Mouse (Mus musculus) neural tube, embryonic 10.5 days (tissue): ENCODE results near the gene Ankrd52.
"Not testable (repeated sequence)": the region's sequence is repeated elsewhere in the genome, so short reads cannot be mapped to it uniquely, and the experiment has no call there.

Source experiments
- DNase-seq: peaks from one replicate; pipeline ENCODE4 v3.0.0-alpha.2; 2017; ENCODE audit warnings: low spot score; ENCODE audit errors: extremely low spot score

The Ankrd52 gene

DNA sequence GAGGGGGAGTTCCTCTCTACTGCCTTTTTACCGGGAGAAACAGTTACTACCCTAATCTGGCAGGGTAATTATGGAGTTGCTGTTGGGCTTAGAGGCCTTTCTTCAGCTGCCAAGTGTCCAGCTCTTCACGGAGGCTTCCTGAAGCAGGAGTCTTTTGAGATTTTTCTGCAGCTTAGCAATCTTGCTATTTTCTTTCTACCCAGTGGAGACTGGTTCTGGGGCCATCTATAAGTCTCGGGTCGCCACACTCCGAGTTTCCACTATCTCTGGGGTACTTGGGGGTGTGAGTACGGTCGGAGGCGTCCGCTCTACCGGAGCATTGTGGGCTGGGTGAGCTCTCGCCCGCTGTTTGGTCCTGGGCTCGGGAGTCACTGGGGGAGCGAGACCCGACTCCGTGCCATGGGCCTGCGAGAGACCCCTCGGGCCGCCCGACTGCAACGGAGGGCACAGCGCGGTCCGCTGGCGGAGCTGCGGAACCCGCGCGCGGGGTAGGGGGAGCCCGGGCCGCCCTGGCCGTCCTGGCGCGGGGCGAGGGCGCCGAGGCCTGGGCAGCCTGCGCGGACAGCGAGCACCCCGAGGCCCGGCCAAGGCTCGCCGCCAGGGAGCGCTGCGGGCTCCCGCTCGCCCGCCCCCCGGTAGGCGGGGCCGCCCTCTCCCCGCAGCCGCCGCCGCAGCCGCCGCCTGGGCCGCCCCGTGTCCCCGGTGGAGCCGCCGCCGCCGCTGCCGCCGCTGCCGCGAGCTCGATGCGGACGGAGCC, at the start of gene Ankrd52:
Gene Ankrd52, plus strand, starts transcription at position 661 of the 757 bp plus-strand sequence.
- DNase-seq: peak; percentile 88

DNA sequence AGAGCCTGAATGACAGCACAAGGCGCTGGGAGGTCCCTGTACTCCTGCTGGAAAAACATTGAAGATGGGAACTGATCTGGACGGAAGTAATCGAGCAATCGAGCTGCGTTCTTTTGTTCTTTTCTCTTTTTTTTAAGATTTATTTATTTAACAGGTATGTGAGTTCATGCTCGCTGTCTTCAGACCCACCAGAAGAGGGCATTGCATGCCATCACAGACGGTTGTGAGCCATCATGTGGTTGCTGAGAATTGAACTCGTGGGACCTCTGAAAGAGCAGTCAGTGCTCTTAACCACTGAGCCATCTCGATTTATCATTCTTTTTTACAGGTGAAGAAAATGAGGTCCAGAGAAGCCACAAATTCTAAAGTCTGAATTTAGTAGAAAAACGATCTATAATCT, 49.3 kb upstream of the Ankrd52 start:
- DNase-seq: no peak

DNA sequence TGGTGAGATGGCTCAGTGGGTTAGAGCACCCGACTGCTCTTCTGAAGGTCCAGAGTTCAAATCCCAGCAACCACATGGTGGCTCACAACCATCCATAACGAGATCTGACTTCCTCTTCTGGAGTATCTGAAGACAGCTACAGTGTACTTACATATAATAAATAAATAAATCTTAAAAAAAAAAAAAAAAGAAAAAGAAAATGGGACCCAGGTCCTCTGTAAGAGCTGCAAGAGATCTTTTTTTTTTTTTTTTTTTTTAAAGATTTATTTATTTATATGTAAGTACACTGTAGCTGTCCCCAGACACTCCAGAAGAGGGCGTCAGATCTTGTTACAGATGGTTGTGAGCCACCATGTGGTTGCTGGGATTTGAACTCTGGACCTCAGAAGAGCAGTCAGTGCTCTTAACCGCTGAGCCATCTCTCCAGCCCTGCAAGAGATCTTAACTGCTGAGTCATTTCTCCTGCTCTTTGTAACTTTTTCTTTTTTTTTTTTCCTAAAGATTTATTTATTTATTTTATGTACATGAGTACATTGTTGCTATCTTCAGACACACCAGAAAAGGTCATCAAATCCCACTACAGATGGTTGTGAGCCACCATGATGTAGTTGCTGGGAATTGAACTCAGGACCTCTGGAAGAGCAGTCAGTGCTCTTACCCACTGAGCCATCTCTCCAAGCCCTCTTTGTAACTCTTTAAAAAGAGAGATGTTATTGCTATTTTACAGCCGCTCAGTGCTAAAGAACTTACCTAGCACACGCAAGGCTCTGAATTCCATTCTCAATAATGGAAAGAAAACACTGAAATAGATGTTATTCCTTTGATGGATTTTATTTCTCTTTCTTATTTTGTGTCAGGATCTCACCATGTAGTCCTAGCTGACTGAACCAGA, 44.3 kb upstream of the Ankrd52 start:
- DNase-seq: not testable (repeated sequence)

DNA sequence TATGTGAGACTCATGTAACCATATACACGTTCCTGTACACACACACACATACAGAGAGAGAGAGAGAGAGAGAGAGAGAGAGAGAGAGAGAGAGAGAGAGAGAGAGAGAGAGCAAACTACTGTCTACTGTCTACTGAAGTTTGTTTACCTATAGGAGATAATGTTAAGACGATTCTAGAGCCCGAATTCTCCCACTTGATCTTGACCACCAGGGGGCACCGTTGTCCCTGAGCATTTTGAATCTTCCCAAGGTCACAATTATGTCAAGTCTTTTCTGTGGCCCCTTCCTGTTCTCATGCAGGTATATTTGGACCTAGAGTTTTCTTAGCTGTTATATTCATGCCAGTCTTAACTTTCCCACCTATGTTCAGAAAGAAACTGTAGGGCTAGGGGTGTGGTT, 41.3 kb upstream of the Ankrd52 start:
- peak; percentile 66 for DNase-seq

DNA sequence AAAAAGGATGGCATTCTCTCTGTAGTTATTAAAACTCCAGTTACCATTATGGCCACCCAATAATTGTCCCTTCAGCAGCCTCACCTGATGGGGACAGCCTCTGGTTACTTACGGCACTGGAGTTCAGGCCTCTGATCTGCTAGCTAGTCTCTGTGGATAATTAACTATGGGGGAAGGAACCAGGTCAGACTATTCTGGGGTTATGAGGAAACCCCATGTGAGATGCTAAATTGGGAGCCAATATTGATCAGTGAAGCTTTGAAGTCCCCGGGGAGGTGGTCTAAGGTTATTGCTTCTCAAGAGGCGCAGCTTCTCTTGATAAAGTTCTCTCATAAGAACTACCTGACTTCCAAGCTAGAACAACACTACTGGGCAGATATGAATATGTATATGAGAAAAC, 40.7 kb upstream of the Ankrd52 start:
- no peak for DNase-seq

DNA sequence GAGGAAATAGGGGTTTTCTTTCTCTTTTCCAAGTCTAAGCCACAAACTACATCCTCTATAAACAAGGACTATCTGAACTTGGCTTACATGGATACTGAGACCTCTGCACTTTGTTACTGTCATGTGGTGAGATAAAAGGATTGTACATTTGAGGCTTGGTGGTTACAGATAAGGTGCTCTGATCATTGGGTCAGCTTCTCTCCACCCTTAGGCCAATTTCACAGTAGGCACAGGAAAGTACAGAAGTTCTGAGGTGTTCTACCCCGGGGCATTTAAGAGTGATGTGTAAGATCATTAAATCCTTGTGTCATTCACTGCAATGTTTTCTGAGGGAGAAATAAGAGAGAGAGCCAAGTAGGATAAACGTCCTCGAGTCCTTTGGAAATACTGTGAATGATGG, 40.3 kb upstream of the Ankrd52 start:
- DNase-seq: no peak

DNA sequence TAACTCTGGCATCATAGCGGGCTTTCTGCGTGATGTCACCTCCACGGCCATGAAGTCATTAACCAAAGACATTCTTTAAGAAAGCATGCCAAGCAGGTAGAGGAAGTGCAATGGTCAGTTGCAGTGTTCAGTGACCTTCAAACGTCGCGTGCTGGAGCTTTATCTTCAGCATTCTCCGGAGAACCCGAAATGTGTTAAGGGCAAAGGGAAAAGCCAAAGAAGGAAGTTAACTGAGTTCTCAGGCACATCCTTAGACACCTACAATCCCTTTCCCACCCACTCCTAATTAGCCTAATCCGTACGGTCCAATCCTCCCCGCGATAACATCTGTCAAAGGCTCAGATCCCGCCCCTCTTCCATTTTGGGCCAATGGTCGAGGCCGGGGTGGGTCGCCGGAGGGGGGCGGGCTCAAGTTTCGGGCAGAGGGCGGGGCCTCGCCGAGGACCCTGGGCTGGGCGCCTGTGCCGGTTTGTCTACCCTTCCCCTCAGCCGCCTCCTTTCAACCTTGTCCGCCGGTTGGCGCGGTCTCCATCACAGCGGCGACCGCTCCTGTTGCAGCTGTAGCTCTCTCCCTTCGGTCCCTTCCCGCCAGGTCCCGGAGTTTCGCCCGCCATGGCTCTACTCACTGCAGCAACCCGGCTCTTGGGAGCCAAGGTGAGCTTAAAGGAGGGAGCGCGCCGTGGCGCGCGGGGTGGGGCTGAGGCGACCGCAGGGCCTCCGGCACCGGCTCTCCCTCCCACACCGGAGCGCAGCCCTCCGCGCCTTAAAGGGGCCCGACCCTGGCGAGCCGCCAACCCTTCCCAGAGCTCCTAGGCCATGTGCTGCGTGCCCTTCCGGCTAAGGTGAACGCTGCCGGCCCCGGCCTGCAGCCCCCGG, 39.4 kb upstream of the Ankrd52 start, which contains the start of gene Cs:
Gene Cs, plus strand, starts transcription at position 429 of the 876 bp plus-strand sequence.
- DNase-seq: peak; percentile 97

DNA sequence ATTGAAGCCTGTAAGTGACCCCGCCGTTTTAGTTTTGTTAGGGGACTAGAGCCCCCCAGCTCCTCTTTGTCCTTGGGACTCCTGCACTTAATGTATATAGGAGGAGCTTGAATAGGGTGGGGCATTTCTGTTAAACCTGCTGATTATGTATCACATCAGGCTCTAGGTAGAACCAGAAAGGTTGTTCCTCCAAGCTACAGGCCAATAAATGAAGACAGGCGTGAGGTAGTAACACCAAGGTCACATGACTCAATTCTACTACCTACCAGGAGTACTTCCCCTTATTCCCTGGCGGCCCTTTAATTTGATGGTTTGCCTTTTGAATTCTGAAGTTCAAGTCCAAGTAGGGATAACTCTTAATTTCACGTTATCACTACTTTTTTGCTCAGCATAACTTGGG, 38.5 kb upstream of the Ankrd52 start:
- no peak for DNase-seq

DNA sequence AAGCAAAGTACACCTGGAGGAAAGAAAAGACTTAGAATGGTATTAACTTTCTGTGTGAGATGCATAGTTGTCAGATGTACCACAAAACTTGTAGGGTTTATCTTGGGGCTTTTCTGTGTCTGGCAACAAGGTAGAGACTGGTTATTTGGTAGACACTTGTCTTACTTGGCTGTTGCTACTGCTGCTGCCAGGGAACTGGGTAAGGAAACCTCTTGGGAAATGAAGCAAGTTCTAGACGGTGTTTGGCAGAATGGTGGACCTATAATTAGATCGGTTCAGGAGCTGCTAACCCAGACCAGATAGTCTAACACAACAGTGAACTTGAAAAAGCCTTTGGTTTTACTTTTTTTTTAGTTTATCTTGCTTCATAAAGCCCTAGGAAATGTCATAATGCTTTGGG, 38.0 kb upstream of the Ankrd52 start:
- DNase-seq: no peak

DNA sequence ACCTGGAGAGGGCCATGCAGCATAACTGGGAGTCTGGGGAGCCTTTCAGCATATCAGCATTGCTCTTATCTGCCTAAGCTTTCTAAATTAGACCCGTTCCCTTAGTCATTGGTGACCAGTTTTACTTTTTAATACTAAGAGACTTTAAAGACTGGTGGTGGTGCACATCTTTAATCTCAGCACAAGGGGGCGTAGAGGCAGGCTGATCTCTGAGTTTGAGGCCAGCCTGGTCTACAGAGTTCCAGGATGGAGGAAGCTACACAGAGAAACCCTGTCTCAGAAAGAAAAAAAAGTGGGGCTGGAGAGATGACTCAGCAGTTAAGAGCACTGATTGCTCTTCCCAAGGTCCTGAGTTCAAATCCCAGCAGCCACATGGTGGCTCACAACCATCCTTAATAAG, 36.7 kb upstream of the Ankrd52 start:
- no peak for DNase-seq

DNA sequence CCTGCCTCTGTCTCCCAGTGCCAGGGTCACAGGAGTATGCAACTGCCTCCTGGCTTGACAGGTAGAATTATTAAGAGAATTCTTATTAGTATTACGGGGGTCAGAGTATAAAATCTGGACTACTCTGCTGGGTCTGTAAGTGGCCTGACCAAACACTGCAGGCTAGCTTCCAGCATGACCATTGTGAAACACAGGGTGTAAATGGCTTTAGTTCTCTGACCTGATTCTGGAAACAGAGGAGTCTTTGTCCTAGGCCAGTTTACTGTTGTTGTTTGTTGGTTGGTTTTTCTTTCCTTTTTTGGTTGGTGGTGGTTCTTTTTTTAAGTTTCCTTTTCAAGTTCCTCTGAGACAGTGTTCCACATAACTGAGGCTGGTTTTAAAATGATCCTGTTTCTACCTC, 33.5 kb upstream of the Ankrd52 start:
- no peak for DNase-seq

DNA sequence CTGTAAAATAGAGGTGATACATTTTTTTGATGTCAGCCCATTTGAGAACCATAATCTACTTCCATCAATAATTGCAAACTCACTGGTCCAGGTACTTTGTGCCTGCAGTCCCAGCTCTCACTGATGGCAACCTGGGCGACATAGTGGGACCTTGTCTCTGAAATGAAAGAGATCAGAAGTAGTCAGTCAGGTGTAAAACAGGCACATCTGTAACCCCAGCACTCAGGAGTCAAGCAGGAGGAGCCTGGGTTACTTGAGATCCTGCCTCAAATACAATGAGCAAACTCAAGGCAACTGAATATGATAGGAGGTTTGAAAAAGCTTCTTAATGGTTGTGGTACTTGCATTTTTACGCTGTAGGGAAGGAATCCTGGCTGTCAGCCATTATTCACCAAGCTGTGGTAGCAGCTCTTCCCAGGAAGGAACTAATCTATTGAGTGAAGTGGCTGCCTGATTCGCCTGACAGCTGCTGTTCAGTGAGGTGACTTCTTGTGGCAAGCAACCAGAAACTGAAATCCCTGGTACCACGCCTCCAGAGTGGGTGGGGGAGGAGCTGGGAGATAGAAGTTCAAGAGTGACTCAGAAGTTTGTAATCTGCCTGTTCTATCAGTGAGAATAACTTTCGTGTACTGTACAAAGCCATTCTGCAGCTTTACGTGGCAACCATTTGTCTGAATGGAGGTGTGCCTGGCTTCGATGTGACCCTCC, 32.2 kb upstream of the Ankrd52 start:
- no peak for DNase-seq

DNA sequence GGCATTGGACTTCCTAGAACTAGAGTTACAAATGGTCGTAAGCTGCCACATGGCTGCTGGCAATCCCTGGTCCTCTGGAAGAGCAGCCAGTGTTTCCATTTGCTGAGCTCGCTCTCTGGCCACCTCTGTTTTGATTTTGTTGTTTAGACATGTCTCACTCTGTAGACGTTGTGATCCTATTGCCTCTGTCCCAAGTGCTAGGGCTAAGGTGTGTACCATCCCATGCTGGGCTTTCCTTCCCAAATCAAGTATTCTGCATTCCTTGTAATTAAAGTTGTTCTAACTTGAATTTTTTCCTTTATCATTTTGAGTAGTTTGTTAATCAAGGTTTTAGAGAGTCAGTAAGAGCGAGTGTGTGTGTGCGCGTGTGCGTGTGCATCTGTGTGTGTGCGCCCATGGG, 29.4 kb upstream of the Ankrd52 start:
- DNase-seq: no peak

DNA sequence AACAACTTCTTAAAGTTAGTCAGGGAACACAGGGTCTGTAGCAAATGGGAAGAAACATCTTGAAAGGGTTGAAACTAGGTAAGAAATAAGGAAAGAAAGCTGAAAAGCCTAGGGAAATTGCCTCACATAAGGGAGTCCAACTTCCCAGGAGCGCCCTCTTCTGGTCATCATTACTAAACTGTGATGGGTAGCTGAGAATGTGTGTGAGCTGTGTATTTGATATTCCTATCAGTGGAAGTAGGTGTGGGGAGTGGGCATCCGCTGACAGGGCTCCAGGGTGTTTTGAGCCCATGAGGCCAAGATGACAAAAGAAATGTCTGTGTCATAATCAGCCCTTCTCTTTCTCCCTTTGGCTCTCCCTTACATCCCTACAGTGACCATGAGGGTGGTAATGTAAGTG, 18.1 kb upstream of the Ankrd52 start:
- DNase-seq: no peak

DNA sequence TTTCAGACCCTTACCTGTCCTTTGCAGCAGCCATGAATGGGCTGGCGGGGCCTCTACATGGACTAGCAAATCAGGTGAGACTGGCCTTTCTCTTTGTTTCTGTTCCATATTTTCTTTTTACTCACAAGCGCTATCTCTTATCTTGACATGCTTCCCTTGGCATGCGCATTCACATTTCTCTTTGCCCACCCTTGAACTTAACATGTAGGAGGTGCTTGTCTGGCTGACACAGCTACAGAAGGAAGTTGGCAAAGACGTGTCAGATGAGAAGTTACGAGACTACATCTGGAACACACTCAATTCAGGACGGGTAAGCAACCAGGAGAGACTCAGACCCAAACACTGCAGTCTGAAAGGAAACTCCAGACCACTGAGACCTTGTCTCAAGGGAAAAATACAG, 17.7 kb upstream of the Ankrd52 start:
- no peak for DNase-seq

DNA sequence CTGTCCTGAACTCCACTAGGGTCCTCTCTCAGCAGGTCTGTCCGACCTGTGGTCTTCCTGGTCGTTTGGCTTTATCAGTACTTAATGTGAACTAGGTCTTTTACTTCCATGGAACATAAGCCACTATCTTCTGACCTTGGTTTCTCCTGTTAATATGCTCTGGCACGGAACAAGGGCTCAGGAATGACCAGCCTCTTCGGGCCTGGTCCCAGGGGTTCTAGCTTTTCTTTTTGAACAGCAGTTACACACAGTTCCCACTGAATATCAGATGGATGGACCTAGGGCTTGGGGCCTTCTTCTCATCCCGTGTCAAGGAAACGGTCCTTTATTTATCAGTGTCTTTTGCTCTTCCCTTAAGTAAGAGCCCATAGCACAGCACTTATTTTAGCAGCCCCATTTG, 15.1 kb upstream of the Ankrd52 start:
- no peak for DNase-seq

DNA sequence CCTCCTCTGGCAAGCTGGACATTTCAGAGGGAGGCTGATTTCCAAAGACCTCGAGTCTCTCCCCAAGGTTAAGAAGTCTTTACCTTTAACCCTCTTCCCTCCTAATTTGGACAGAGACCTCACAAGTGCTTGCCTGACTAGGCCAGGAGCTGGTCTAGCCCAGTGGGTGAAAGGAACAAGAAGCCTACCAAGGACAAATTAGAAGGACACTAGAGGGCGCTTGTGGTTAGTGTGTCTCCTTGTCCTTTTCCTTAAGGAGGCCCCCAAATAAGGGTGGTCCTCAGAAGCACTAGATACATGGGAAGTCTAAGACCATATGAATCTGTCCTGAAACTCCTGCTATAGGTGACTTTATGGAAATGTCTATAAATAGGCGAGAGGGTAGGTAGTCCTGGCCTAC, 14.3 kb upstream of the Ankrd52 start:
- no peak for DNase-seq

DNA sequence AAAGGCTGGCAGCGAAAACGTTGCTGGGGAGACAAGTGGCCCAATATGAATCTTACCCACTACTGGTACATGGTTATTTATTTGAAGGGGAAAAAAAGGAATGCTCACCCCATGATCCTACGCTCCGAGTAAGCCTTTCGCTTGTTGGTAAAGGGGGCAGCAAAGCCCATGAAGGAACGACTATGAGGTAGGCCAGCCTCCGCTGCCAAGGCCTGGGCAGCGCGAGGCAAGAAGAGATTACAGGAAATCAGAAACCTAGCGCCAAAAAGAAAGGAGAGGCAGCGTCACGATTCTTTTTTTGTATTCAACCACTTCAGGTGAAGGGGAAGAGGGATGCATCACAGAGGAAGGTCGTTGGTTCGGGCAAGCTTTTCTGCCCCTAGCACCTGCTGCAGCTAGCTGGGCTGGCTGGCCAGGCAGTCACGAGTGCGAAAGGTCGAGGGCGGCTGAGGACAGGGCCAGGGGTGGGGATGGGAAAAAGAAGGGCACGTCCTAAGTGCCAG, 9.0 kb upstream of the Ankrd52 start:
- DNase-seq: no peak

DNA sequence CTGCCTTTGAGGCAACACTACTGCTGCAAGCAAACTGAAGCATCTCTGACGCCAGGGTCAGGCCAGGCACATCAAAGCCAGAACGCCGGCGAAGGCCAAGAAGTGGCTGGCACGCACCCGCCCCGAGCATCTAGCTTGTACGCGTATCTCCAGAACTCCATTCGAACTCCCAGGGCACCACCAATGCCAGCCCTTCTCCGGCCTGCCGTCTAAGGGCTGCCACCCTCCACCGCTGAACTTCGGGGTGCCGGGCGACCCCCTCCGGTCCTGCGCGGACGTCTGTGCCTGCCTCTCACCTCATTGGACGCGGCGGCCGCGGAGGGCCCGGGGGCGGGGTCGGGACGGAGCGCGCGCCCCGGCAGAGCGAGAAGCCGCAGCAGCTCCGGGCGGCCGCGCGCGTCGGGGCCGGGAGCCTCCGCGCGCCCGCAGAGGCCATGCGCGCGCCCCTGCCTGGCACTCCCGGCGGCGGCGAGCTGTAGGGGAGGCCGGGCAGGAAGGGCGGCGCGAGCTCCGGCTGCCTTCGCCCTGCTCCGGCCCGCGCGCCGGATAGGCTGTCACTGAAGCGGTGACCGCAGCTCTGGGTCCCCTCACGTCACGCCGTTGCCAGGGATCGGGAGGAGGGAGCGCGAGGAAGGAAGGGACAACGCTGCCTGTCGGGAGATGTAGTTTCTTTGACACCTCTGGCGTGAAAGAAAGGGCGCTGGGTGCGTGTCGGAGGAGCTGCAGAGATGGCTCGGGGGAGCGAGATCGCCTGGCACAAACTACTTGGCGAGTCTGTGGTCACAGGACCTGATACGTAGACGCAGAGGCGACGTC, 8.3 kb upstream of the Ankrd52 start, which contains the start of gene Coq10a:
Gene Coq10a, minus strand, starts transcription at position 596 of the 816 bp plus-strand sequence.
- peak; percentile 91 for DNase-seq

DNA sequence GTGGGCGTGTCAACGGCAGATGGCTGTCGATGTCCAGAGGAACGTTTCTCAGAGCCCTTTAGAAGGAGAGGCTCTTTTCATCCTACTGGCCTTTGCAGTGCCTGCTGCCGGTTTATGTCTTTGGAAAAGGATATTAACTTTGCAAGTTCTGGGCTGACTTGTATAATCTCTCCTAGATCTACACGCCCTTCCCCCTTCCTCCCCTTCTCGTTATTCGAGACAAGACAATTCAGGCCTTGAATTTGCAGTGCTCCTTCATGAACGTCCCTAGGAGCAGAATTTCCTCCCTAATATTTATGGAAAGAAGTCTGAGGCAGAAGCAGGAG, 7.7 kb upstream of the Ankrd52 start:
- no peak for DNase-seq
